Mouse (Mus musculus) lung, postnatal 0 days (tissue): Measurements from ENCODE around the gene Il18r1. TPM values are rescaled to one million over a fixed set of nuclear protein-coding genes. Genes with fewer than 3 reads are reported as not detected.

Experiments
- ATAC-seq: fragments of 200-750 bp; cut with Nextera tagmentation; 2 replicates; pipeline ENCODE4 v1.8.0; 2017; ENCODE audit warnings: moderate library complexity
- DNase-seq: peaks from one replicate; pipeline ENCODE4 v3.0.0-alpha.2; 2016; ENCODE audit warnings: low spot score
- H3K27ac ChIP-seq: fragments of 300-500 bp; sonication (generic); 2 replicates; pipeline ENCODE4 v1.5.1; 2014; ENCODE audit warnings: antibody characterized with exemption, mild to moderate bottlenecking, low read length, mixed read lengths
- H3K27me3 ChIP-seq: fragments of 300-500 bp; sonication (generic); replicated peaks from 2 replicates; pipeline ENCODE4 v1.6.1; 2014; ENCODE audit warnings: low read length, mixed read lengths; ENCODE audit not compliant: insufficient read depth
- H3K36me3 ChIP-seq: fragments of 300-500 bp; sonication (generic); 2 replicates; pipeline ENCODE4 v1.6.1; 2014; ENCODE audit warnings: low read length, mixed read lengths; ENCODE audit not compliant: insufficient read depth
- H3K4me1 ChIP-seq: fragments of 300-500 bp; sonication (generic); 2 replicates; pipeline ENCODE4 v1.6.1; 2014; ENCODE audit warnings: antibody characterized with exemption, low read depth, low read length, mixed read lengths; ENCODE audit not compliant: insufficient read depth
- H3K4me2 ChIP-seq: fragments of 300-500 bp; sonication (generic); replicated peaks from 2 replicates; pipeline ENCODE4 v1.6.1; 2014; ENCODE audit warnings: low read depth, mild to moderate bottlenecking, low read length, moderate library complexity, mixed read lengths
- H3K4me3 ChIP-seq: fragments of 300-500 bp; sonication (generic); 2 replicates; pipeline ENCODE4 v1.5.1; 2014; ENCODE audit warnings: low read depth, low read length
- H3K9ac ChIP-seq: fragments of 300-500 bp; sonication (generic); replicated peaks from 2 replicates; pipeline ENCODE4 v1.6.1; 2014; ENCODE audit warnings: low read depth, mild to moderate bottlenecking
- H3K9me3 ChIP-seq: fragments of 300-500 bp; sonication (generic); 2 replicates; pipeline ENCODE4 v1.6.1; 2016; ENCODE audit warnings: low read length, mixed read lengths
- CTCF ChIP-seq: IDR thresholded peaks from 2 replicates; pipeline ENCODE4 v1.5.1; 2016; ENCODE audit warnings: antibody characterized with exemption, mild to moderate bottlenecking
- EP300 ChIP-seq: IDR thresholded peaks from 2 replicates; pipeline ENCODE4 v1.6.1; 2016; ENCODE audit warnings: antibody characterized with exemption, mild to moderate bottlenecking, control low read depth
- WGBS: fragments of 180-500 bp; shearing (Covaris S2); extraction: QIAGEN DNeasy Blood & Tissue Kit; methylation state at CpG from one replicate; pipeline ENCODE4 v1.1.7; 2014; 5-methylcytosine and 5-hydroxymethylcytosine counted together
- polyA plus RNA-seq: library from polyadenylated mRNA; unstranded; fragments of >200 nt; fragmentation: Nextera tagmentation; extraction: Ambion mirVana; gene quantifications from 2 replicates; pipeline ENCODE4 v1.2.1, GENCODE M21; 2015

Gene Il18r1
- polyA plus RNA-seq, 1 experiment from 2014 or later, result 38.2 TPM

DNA sequence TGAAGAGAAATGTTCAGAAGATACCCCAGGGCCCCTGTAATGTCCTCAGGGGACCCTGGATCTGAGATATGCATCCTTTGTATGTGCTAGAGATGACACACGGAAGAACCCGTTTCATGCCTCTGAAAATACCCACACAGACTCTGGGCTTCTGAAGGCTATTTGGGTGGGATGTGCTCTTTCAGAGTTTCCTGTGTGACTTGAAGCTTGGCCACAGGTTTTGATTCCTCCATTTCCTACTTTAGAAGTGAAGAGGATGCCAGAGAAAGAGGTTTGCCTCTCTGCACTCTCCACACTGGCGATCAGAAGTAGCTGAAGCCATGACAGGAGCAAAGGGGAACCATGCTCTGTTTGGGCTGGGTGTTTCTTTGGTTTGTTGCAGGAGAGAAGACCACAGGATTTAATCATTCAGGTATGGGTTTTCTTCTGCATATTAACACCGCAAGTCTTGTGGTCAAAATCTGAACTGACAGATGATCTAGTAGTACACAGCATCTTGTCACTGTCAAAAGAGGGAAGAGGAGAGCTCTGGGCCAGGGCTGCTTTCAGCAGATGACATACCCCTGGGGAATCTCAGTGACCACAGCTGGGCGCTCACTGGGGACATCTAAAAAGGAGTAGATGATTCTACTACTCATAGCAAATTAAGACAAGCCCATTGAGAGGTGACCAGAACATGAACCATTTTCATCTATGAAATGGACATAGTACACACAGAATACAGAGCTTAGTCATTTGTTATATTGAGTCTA, 58.8 kb downstream of the Il18r1 start:
- ATAC-seq, result no peak
- Histone ChIP-seq H3K4me1 (no peaks in the 10 kb centered on the region), H3K27ac (no peak overlapping the region), H3K9me3 (no peaks in the 10 kb centered on the region), H3K4me2 (no peak overlapping the region), H3K36me3 (no peaks in the 10 kb centered on the region), H3K27me3 (no peaks in the 10 kb centered on the region), H3K4me3 (no peak overlapping the region), H3K9ac (no peak overlapping the region)
- 86% methylated on average over 5 of the region's 5 CpGs for WGBS
- DNase-seq, result no peak
- TF ChIP-seq EP300 (no peak), CTCF (no peak)

DNA sequence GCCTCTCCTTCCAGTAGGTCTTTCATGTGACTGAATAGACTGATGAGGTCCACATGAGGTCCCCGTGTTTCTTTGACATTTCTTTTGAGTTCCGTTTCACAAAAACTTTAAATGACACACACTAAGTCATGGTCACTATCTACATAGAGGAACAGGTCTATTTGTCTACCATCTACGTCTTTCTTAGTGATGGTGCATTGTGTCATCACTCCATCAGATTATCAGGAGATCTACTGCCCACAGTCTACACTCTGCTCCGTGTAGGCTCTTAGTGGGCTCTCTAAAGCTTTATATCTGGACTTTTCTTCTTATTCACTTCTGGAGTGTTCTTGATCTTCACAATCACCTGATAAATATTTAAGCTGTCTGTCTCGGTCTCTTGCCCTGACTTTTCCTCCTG, 63.9 kb downstream of the Il18r1 start:
- no peak for TF ChIP-seq EP300
- no peak for TF ChIP-seq CTCF
- Histone ChIP-seq H3K4me1 (no peaks in the 10 kb centered on the region), H3K36me3 (no peaks in the 10 kb centered on the region), H3K27ac (no peak overlapping the region), H3K27me3 (no peaks in the 10 kb centered on the region), H3K4me2 (no peak overlapping the region), H3K4me3 (no peak overlapping the region), H3K9ac (no peak overlapping the region), H3K9me3 (no peaks in the 10 kb centered on the region)
- no peak for DNase-seq
- 67% methylated on average over 5 of the region's 5 CpGs for WGBS
- no peak for ATAC-seq

DNA sequence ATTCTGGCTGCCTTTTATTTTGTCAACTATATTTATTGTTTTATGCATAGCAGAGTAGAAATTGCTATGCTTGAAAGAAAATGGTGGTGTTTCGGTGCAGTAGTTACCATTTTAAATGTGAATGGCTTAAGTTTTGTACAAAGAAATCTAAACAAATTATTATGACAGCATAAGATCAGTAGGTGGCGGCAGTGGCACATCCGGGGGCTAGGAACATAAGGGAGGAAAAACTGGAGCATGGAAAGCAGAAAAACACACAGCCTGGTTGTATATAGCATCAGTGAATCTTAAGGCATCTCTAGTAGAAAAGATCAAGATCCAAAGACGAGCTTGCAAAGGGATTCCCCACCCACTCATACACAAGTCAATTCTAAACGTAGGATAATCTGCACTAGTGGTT, 72.2 kb downstream of the Il18r1 start:
- 74% methylated on average over 5 of the region's 5 CpGs for WGBS

DNA sequence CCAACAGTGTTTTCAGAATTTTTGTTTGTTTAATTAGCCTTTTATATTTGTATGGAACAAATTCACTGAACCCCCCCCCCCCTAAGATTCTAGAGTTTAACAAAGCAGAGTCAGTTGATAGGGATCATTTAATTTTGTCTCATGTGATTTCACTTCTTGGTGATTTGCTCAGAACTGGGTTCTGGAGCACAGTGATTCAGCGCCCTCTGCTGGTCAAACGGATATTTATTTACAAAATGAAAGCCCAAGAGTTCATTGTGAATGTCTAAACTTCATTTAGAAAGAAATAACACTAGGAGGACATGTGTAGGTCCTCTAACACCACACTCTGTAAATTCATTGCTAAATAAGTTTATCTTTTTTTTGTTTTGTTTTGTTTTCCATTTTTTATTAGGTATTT, 79.3 kb downstream of the Il18r1 start:
- peak; percentile 83 for DNase-seq
- WGBS, result 0% methylated on average over 2 of the region's 2 CpGs

More for the DNA sequence above, 72.2 kb downstream of the Il18r1 start:
- Histone ChIP-seq H3K27me3 (no peaks in the 10 kb centered on the region), H3K4me2 (no peak overlapping the region), H3K4me1 (no peaks in the 10 kb centered on the region), H3K4me3 (no peak overlapping the region), H3K27ac (no peak overlapping the region), H3K36me3 (no peaks in the 10 kb centered on the region), H3K9me3 (no peaks in the 10 kb centered on the region), H3K9ac (no peak overlapping the region)
- ATAC-seq, result no peak
- no peak for TF ChIP-seq CTCF
- TF ChIP-seq EP300, result no peak
- no peak for DNase-seq

DNA sequence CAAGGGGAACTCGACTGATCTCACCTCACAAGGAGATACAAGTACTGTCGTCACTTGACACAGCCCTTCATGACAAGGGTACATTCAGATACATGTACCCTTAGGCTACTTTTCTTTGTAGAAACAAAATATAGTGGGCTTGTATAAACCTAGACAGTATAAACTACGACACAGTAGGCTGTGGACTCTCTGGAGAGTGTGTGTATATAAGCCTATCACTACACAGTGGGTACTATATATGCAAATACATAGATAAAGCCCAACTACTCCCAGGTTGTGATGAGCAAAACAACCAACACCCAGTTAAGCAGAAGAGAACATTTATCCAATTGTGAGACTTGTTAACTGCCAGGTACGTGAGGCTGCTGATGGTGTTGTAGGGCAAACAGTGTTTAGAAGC, 81.3 kb downstream of the Il18r1 start:
- TF ChIP-seq CTCF (no peak), EP300 (no peak)
- no peak overlapping the region for H3K27ac ChIP-seq
- no peaks in the 10 kb centered on the region for H3K27me3 ChIP-seq
- no peak overlapping the region for H3K4me3 ChIP-seq
- DNase-seq, result no peak
- H3K4me1 ChIP-seq, result no peaks in the 10 kb centered on the region
- no peak for ATAC-seq
- 61% methylated on average over 4 of the region's 4 CpGs for WGBS
- H3K36me3 ChIP-seq, result no peaks in the 10 kb centered on the region
- no peak overlapping the region for H3K9ac ChIP-seq
- H3K9me3 ChIP-seq, result no peaks in the 10 kb centered on the region
- no peak overlapping the region for H3K4me2 ChIP-seq

More for the DNA sequence above, 79.3 kb downstream of the Il18r1 start:
- Histone ChIP-seq H3K4me1 (no peaks in the 10 kb centered on the region), H3K4me3 (no peak overlapping the region), H3K4me2 (no peak overlapping the region), H3K27me3 (no peaks in the 10 kb centered on the region), H3K27ac (no peak overlapping the region), H3K9ac (no peak overlapping the region), H3K9me3 (no peaks in the 10 kb centered on the region), H3K36me3 (no peaks in the 10 kb centered on the region)
- peak; percentile 77 for TF ChIP-seq CTCF
- TF ChIP-seq EP300, result no peak
- ATAC-seq, result no peak

DNA sequence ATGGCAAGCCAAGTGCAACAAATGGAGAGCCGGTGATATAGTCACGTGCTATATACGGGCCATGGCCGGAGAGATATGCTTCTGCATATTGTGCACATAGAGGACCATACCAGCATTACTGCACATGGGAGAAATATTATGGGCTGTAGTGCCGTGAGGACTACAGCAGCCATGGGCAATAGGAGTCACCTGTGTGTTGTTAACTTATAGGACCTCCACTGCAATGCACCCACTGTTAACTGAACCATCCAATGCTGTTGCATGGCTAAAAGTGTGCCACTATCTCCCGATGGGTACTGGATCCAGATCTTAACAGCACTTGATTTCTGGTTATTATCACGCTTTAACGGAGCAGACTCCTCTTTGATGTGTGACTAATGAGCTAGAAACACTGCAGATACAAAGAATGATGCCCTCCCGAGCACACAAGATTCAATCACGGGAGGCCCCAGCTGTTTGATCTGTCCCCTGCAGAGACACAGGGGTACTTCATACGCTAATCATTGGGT, 81.8 kb downstream of the Il18r1 start:
- Histone ChIP-seq H3K4me1 (no peaks in the 10 kb centered on the region), H3K27me3 (no peaks in the 10 kb centered on the region), H3K4me2 (no peak overlapping the region), H3K36me3 (no peaks in the 10 kb centered on the region), H3K27ac (no peak overlapping the region), H3K4me3 (no peak overlapping the region), H3K9me3 (no peaks in the 10 kb centered on the region), H3K9ac (no peak overlapping the region)
- WGBS, result 71% methylated on average over 11 of the region's 11 CpGs
- no peak for DNase-seq
- TF ChIP-seq CTCF (no peak), EP300 (no peak)
- no peak for ATAC-seq
